Mouse (Mus musculus) heart, adult 2 months (tissue): ENCODE data around the gene Gabbr1. TPM values are rescaled to one million over a fixed set of nuclear protein-coding genes. Genes with fewer than 3 reads are reported as not detected.
A peak's percentile ranks its signal among the peaks of the same experiment; 100 is the strongest.

Source experiments
- DNase-seq, 2 experiments: peaks; one replicate each; pipeline ENCODE4 v3.0.0; 2021
- H3K27ac ChIP-seq: fragments of 200-600 bp; 2 replicates; pipeline ENCODE4 v1.8.1; 2022
- H3K27me3 ChIP-seq: fragments of 200-500 bp; 2 replicates; pipeline ENCODE4 v1.6.1; 2012; ENCODE audit warnings: mild to moderate bottlenecking, low read length, inconsistent platforms, mixed read lengths; ENCODE audit not compliant: control insufficient read depth, insufficient read depth
- H3K36me3 ChIP-seq: fragments of 200-500 bp; 2 replicates; pipeline ENCODE4 v1.6.1; 2012; ENCODE audit warnings: low read length, inconsistent platforms; ENCODE audit not compliant: control insufficient read depth, insufficient read depth
- H3K4me1 ChIP-seq: fragments of 200-500 bp; 2 replicates; pipeline ENCODE4 v1.6.1; 2011; ENCODE audit warnings: low read length; ENCODE audit not compliant: control insufficient read depth, insufficient read depth
- H3K4me3 ChIP-seq: fragments of 200-600 bp; 2 replicates; pipeline ENCODE4 v1.8.1; 2022
- H3K79me2 ChIP-seq: fragments of 200-500 bp; replicated peaks from 2 replicates; pipeline ENCODE4 v1.6.1; 2012; ENCODE audit warnings: mild to moderate bottlenecking, inconsistent platforms, low read length, moderate library complexity, mixed read lengths; ENCODE audit not compliant: control insufficient read depth, insufficient read depth
- H3K9ac ChIP-seq: fragments of 200-500 bp; 2 replicates; pipeline ENCODE4 v1.6.1; 2012; ENCODE audit warnings: low read depth, mild to moderate bottlenecking, control low read depth, inconsistent platforms, low read length, mixed read lengths
- CTCF ChIP-seq: fragments of 200-600 bp; IDR thresholded peaks from 2 replicates; pipeline ENCODE4 v1.8.1; 2022; ENCODE audit warnings: antibody characterized with exemption, mild to moderate bottlenecking, moderate library complexity
- EP300 ChIP-seq: fragments of 200-500 bp; IDR thresholded peaks from 2 replicates; pipeline ENCODE4 v1.6.1; 2011; ENCODE audit warnings: low read depth, low read length, control low read depth; ENCODE audit not compliant: insufficient read depth
- POLR2A ChIP-seq: fragments of 200-500 bp; IDR thresholded peaks from 2 replicates; pipeline ENCODE4 v1.6.1; 2011; ENCODE audit warnings: mild to moderate bottlenecking, low read depth, low read length, control low read depth; ENCODE audit not compliant: insufficient read depth
- WGBS: fragments of 180-500 bp; shearing (Covaris S2); methylation state at CpG from one replicate; pipeline ENCODE4 v1.1.7; 2018; 5-methylcytosine and 5-hydroxymethylcytosine counted together
- intact Hi-C: fragments of 180-260 bp; cut with DNase I; formaldehyde crosslinking; loops from one replicate; pipeline ENCODE4 v1.15.1; 2025
- polyA plus RNA-seq: library from polyadenylated mRNA; depleted of rRNA; stranded (reverse); fragments of >200 nt; gene quantifications from 2 replicates; pipeline ENCODE4 v1.2.3, GENCODE M21; 2012
- total RNA-seq, 2 experiments: library from RNA; stranded (reverse); gene quantifications; 2 replicates each; pipeline ENCODE4 v1.2.3; 2021

The Gabbr1 gene
- total and polyA plus RNA-seq, 3 experiments, result 6.5 to 15.5 (median 6.7) TPM

DNA sequence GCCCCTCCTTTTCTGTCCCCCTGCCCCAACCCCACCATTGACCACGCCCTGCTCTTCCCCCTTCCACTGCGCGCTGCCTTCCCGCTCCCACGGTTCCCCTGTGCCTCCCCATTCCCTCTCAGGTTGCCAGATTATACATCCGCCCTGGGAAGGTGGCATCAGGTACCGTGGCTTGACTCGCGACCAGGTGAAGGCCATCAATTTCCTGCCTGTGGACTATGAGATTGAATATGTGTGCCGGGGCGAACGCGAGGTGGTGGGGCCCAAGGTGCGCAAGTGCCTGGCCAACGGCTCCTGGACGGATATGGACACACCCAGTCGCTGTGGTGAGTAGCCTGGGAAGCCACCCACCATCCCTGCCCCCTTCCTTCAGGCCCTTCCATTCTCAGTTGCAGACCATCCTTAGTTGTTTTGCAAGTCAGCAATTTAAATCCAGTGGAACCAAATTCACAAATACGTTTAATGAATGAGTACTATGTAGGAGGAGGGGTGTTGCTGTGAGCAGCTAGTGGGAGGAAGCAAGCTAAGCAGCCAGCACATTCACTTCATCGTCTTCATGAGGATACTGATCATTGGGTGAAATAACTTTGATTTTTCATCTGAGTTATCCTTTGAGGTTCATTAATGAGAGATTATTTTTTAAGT, 1.7 kb downstream of the Gabbr1 start:
- 69% methylated on average over 19 of the region's 19 CpGs for WGBS
- no peak for TF ChIP-seq EP300
- TF ChIP-seq CTCF, result no peak
- TF ChIP-seq POLR2A, result no peak
- Histone ChIP-seq H3K4me1 (0 out of 2 replicates have a peak, but pooled peaks cover 2% of the 10 kb centered on the region), H3K27me3 (0 out of 2 replicates have a peak, but pooled peaks cover 2% of the 10 kb centered on the region), H3K27ac (no peak overlapping the region), H3K9ac (no peak overlapping the region), H3K4me3 (no peak overlapping the region), H3K79me2 (no peaks in the 10 kb centered on the region), H3K36me3 (no peaks in the 10 kb centered on the region)
- intact Hi-C loops, result loop anchor here (2.0 to 5.0 kb wide), 4 partner anchors 51 to 210 kb away; partner anchors contain the start of genes Trim26, Trim40, Znrd1 and Znrd1as
- DNase-seq, result no peak

GRCm38 (mm10) chr17:37047981-37048380, 2.2 kb downstream of the Gabbr1 start:
- Histone ChIP-seq H3K27ac (no peak overlapping the region), H3K79me2 (no peaks in the 10 kb centered on the region), H3K4me1 (0 out of 2 replicates have a peak, but pooled peaks cover 2% of the 10 kb centered on the region), H3K4me3 (no peak overlapping the region), H3K36me3 (no peaks in the 10 kb centered on the region), H3K27me3 (0 out of 2 replicates have a peak, but pooled peaks cover 2% of the 10 kb centered on the region), H3K9ac (no peak overlapping the region)
- TF ChIP-seq EP300 (no peak), POLR2A (no peak), CTCF (peak; percentile 53)
- intact Hi-C loops, result loop anchor here (2.0 to 5.0 kb wide), 5 partner anchors 51 to 211 kb away; partner anchors contain the start of genes Trim26, Trim40, Znrd1 and Znrd1as
- DNase-seq, result no peak
- 39% methylated on average over 3 of the region's 3 CpGs for WGBS

DNA sequence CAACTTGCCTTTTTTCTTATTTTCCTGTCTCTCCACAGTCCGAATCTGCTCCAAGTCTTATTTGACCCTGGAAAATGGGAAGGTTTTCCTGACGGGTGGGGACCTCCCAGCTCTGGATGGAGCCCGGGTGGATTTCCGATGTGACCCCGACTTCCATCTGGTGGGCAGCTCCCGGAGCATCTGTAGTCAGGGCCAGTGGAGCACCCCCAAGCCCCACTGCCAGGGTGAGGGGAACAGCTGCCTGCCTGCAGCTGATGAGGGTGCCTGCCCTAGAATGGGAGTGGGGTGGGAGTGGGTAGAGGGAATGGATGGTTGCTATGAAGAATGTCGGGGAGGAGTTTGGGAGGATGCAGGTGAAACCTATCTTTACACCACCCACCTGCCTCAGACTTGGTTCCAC, 2.6 kb downstream of the Gabbr1 start:
- no peak overlapping the region for H3K9ac ChIP-seq
- H3K4me3 ChIP-seq, result no peak overlapping the region
- WGBS, result 69% methylated on average over 7 of the region's 7 CpGs
- 0 out of 2 replicates have a peak, but pooled peaks cover 2% of the 10 kb centered on the region for H3K4me1 ChIP-seq
- H3K27me3 ChIP-seq, result 0 out of 2 replicates have a peak, but pooled peaks cover 2% of the 10 kb centered on the region
- no peaks in the 10 kb centered on the region for H3K79me2 ChIP-seq
- DNase-seq, result no peak
- no peaks in the 10 kb centered on the region for H3K36me3 ChIP-seq
- intact Hi-C loops, result loop anchor here (2.0 to 5.0 kb wide), 3 partner anchors 134 to 211 kb away; partner anchors contain the start of genes Trim26 and Trim40
- no peak overlapping the region for H3K27ac ChIP-seq
- TF ChIP-seq CTCF, result no peak; the same call in 1 of the 2 replicates
- no peak for TF ChIP-seq EP300
- no peak for TF ChIP-seq POLR2A

DNA sequence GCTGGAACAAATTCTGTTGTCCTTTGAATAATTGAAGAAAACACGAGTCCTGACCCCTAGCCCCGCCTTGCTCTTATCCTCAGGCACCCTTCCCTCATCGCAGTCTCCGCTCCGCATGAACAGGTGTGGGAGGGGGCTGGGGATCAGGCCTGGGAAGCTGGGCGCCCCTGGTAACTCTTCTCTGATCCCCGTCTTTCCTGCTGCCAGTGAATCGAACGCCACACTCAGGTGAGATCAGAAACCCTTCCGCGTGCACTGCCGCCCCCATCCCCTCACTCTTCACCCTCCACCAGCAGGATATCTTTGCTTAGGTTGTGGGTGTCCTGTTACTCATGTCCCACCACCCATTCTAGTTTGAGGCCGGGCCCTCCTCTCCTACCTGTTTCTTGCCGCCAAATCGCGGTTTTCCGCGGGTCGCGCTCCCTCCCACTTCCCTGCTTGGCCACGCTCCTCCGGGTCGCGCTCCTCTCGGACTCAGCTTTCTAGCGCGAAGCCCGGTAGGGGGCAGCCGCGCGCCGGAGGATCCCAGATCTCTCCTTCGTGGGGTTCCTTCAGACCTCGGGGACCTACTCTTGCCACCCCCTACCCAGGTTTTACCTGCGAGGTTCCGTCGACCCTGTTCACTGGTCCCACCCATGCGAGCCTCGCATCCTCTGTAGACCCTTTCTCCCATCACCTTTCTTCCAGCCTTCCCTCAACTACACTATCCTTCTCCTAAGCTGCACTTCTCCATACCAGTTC, 4.0 kb downstream of the Gabbr1 start:
- Histone ChIP-seq H3K9ac (peak overlapping the region; percentile 9; the same call in 1 of the 2 replicates), H3K4me3 (peak overlapping the region; percentile 47), H3K4me1 (0 out of 2 replicates have a peak, but pooled peaks cover 2% of the 10 kb centered on the region), H3K79me2 (no peaks in the 10 kb centered on the region), H3K27me3 (0 out of 2 replicates have a peak, but pooled peaks cover 2% of the 10 kb centered on the region), H3K36me3 (no peaks in the 10 kb centered on the region), H3K27ac (no peak overlapping the region)
- 22% methylated on average over 39 of the region's 39 CpGs for WGBS
- TF ChIP-seq CTCF (peak; percentile 78), EP300 (no peak)
- intact Hi-C loops, result loop anchor here (2.0 to 5.0 kb wide), 3 partner anchors 135 to 212 kb away; partner anchors contain the start of genes Trim26 and Trim40
- peak; percentile 68 to 81 for DNase-seq

GRCm38 (mm10) chr17:37050399-37050798, 4.6 kb downstream of the Gabbr1 start:
- 0 out of 2 replicates have a peak, but pooled peaks cover 2% of the 10 kb centered on the region for H3K4me1 ChIP-seq
- peak overlapping the region; percentile 47 for H3K4me3 ChIP-seq
- H3K27ac ChIP-seq, result peak overlapping the region; percentile 26; the same call in 1 of the 2 replicates
- H3K79me2 ChIP-seq, result no peaks in the 10 kb centered on the region
- 0 out of 2 replicates have a peak, but pooled peaks cover 2% of the 10 kb centered on the region for H3K27me3 ChIP-seq
- TF ChIP-seq CTCF (no peak), EP300 (no peak), POLR2A (peak; percentile 74)
- peak; percentile 80 to 85 for DNase-seq
- peak overlapping the region; percentile 9; the same call in 1 of the 2 replicates for H3K9ac ChIP-seq
- WGBS, result 14% methylated on average over 22 of the region's 22 CpGs
- intact Hi-C loops, result no loop called here
- H3K36me3 ChIP-seq, result no peaks in the 10 kb centered on the region
